Mouse (Mus musculus): ENCODE results near the gene Tmem200b. TPM values are rescaled to one million over a fixed set of nuclear protein-coding genes. Genes with fewer than 3 reads are reported as not detected.
A peak's percentile ranks its signal among the peaks of the same experiment; 100 is the strongest.

The Tmem200b gene
- total RNA-seq (2014; rRNA removed) (1.0 and 4.3 TPM in 2 replicates), polyA plus RNA-seq (2015; fragmentation: Nextera tagmentation; extraction: Ambion mirVana) (0.22 and 0.28 TPM in 2 replicates)

GRCm38 (mm10) chr4:131921461-131922346 lies at the start of gene Tmem200b:
Tmem200b (plus strand) TSS chr4:131921771.
- peaks cover 9% of the 10 kb centered on the region; the same call in 1 of the 2 replicates for H3K36me3 ChIP-seq (ENCODE audit: insufficient read depth, low read length)
- no peak within 1 kb of the TSS for H3K27ac ChIP-seq (ENCODE audit: low read depth, low read length)
- WGBS = 2% methylated on average over 87 of the region's 130 CpGs
- peak within 1 kb of the TSS; percentile 80 for H3K4me2 ChIP-seq (ENCODE audit: low read depth, low read length, poor library complexity, severe bottlenecking)
- DNase-seq (ENCODE audit: low spot score) (no peak), ATAC-seq (ENCODE audit: low FRiP score) (peak; percentile 14)
- peak within 1 kb of the TSS; percentile 55 for H3K4me3 ChIP-seq (ENCODE audit: low read depth, low read length)
- H3K9ac ChIP-seq (replicated peaks; ENCODE audit: low read length, poor library complexity, severe bottlenecking) = peak within 1 kb of the TSS; percentile 60
- no peak for TF ChIP-seq CTCF (IDR thresholded peaks at IDR 0.05)
- H3K9me3 ChIP-seq (ENCODE audit: low read length) = no peaks in the 10 kb centered on the region
- no peaks in the 10 kb centered on the region for H3K4me1 ChIP-seq (ENCODE audit: insufficient read depth, low read length)
- H3K27me3 ChIP-seq (ENCODE audit: insufficient read depth, low read length) = peaks cover 48% of the 10 kb centered on the region

- Histone ChIP-seq H3K4me2 (ENCODE audit: low read depth, low read length, poor library complexity, severe bottlenecking) (peak overlapping the region; percentile 42), H3K27me3 (ENCODE audit: insufficient read depth, low read length) (no peaks in the 10 kb centered on the region), H3K36me3 (ENCODE audit: insufficient read depth, low read length) (no peaks in the 10 kb centered on the region), H3K4me3 (ENCODE audit: low read depth, low read length) (peak overlapping the region; percentile 99), H3K9ac (replicated peaks; ENCODE audit: low read length, poor library complexity, severe bottlenecking) (peak overlapping the region; percentile 46), H3K4me1 (ENCODE audit: insufficient read depth, low read length) (0 out of 2 replicates have a peak, but pooled peaks cover 6% of the 10 kb centered on the region), H3K9me3 (ENCODE audit: low read length) (no peaks in the 10 kb centered on the region), H3K27ac (ENCODE audit: low read depth, low read length) (peak overlapping the region; percentile 62)
- no peak for DNase-seq (ENCODE audit: low spot score)
- peak; percentile 47; the same call in 1 of the 2 replicates for ATAC-seq (ENCODE audit: low FRiP score)
- peak; percentile 18 for TF ChIP-seq CTCF (IDR thresholded peaks at IDR 0.05)
- 12% methylated on average over 11 of the region's 11 CpGs for WGBS
Observed at GRCm38 (mm10) chr4:131872672-131873292, 48.8 kb upstream of the Tmem200b start.

GRCm38 (mm10) chr4:131873293-131874168 lies 48.0 kb upstream of the Tmem200b start, which contains the start of gene Srsf4:
Srsf4 (plus strand) TSS chr4:131873617.
- 0 out of 2 replicates have a peak, but pooled peaks cover 6% of the 10 kb centered on the region for H3K4me1 ChIP-seq (ENCODE audit: insufficient read depth, low read length)
- peak within 1 kb of the TSS; percentile 92 for H3K4me2 ChIP-seq (ENCODE audit: low read depth, low read length, poor library complexity, severe bottlenecking)
- no peak for TF ChIP-seq CTCF (IDR thresholded peaks at IDR 0.05)
- H3K4me3 ChIP-seq (ENCODE audit: low read depth, low read length) = peak within 1 kb of the TSS; percentile 99
- H3K36me3 ChIP-seq (ENCODE audit: insufficient read depth, low read length) = no peaks in the 10 kb centered on the region
- no peaks in the 10 kb centered on the region for H3K9me3 ChIP-seq (ENCODE audit: low read length)
- H3K27me3 ChIP-seq (ENCODE audit: insufficient read depth, low read length) = no peaks in the 10 kb centered on the region
- DNase-seq (ENCODE audit: low spot score) (peak; percentile 97), ATAC-seq (ENCODE audit: low FRiP score) (peak; percentile 96)
- peak within 1 kb of the TSS; percentile 100 for H3K9ac ChIP-seq (replicated peaks; ENCODE audit: low read length, poor library complexity, severe bottlenecking)
- WGBS = under 1% methylated on average over 51 of the region's 116 CpGs
- H3K27ac ChIP-seq (ENCODE audit: low read depth, low read length) = peak within 1 kb of the TSS; percentile 100

GRCm38 (mm10) chr4:131874169-131874536 lies 47.4 kb upstream of the Tmem200b start:
- peak overlapping the region; percentile 92 for H3K4me2 ChIP-seq (ENCODE audit: low read depth, low read length, poor library complexity, severe bottlenecking)

GRCm38 (mm10) chr4:131874567-131874966 lies 47.0 kb upstream of the Tmem200b start:
- Histone ChIP-seq H3K27ac (ENCODE audit: low read depth, low read length) (no peak overlapping the region), H3K9me3 (ENCODE audit: low read length) (no peaks in the 10 kb centered on the region), H3K4me2 (ENCODE audit: low read depth, low read length, poor library complexity, severe bottlenecking) (peak overlapping the region; percentile 92), H3K4me3 (ENCODE audit: low read depth, low read length) (peak overlapping the region; percentile 99), H3K27me3 (ENCODE audit: insufficient read depth, low read length) (no peaks in the 10 kb centered on the region), H3K9ac (replicated peaks; ENCODE audit: low read length, poor library complexity, severe bottlenecking) (peak overlapping the region; percentile 100), H3K4me1 (ENCODE audit: insufficient read depth, low read length) (0 out of 2 replicates have a peak, but pooled peaks cover 6% of the 10 kb centered on the region), H3K36me3 (ENCODE audit: insufficient read depth, low read length) (no peaks in the 10 kb centered on the region)
- no peak for TF ChIP-seq CTCF (IDR thresholded peaks at IDR 0.05)
- DNase-seq (ENCODE audit: low spot score) = no peak
- no peak for ATAC-seq (ENCODE audit: low FRiP score)
- WGBS = 2% methylated on average over 11 of the region's 11 CpGs

More at GRCm38 (mm10) chr4:131874169-131874536, 47.4 kb upstream of the Tmem200b start:
- WGBS = 0% methylated on average over 20 of the region's 20 CpGs
- no peak for ATAC-seq (ENCODE audit: low FRiP score)
- no peak for DNase-seq (ENCODE audit: low spot score)
- TF ChIP-seq CTCF (IDR thresholded peaks at IDR 0.05) = no peak
- Histone ChIP-seq H3K27me3 (ENCODE audit: insufficient read depth, low read length) (no peaks in the 10 kb centered on the region), H3K4me1 (ENCODE audit: insufficient read depth, low read length) (0 out of 2 replicates have a peak, but pooled peaks cover 6% of the 10 kb centered on the region), H3K9ac (replicated peaks; ENCODE audit: low read length, poor library complexity, severe bottlenecking) (peak overlapping the region; percentile 100), H3K4me3 (ENCODE audit: low read depth, low read length) (peak overlapping the region; percentile 99), H3K27ac (ENCODE audit: low read depth, low read length) (peak overlapping the region; percentile 100), H3K9me3 (ENCODE audit: low read length) (no peaks in the 10 kb centered on the region), H3K36me3 (ENCODE audit: insufficient read depth, low read length) (no peaks in the 10 kb centered on the region)

Measured in midbrain, postnatal 0 days (tissue).